Mouse (Mus musculus) small intestine, adult 2 months (tissue): ENCODE data around the gene Adh1.

ENCODE experiments used
- CTCF ChIP-seq: fragments of 200-500 bp; IDR thresholded peaks from 2 replicates; pipeline ENCODE4 v1.5.1; 2012; ENCODE audit warnings: low read depth, mild to moderate bottlenecking, control low read depth, inconsistent platforms, low read length, moderate library complexity, mixed read lengths; ENCODE audit not compliant: insufficient replicate concordance, insufficient read length; ENCODE audit errors: extremely low read depth
- POLR2A ChIP-seq: fragments of 200-500 bp; IDR thresholded peaks from 2 replicates; pipeline ENCODE4 v1.6.1; 2012; ENCODE audit warnings: low read depth, mild to moderate bottlenecking, control low read depth, inconsistent platforms, low read length, moderate library complexity

DNA sequence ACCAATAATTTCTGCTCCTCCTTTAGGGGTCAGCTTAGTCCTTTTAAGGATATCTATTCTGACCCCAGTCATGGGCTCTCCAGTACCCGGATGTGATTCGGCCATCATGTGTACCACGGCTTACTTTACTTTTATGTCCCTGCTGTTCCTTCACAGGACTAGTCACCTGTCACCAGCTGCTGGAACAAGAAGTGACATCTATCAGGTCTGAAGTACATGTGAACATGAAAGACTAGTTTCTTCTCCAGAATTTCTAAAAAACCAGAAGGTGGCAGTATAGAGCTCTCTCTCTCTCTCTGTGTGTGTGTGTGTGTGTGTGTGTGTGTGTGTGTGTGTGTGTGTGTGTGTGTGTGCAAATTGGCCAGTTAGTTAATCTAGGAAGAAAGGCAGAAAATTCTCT lies 20.4 kb upstream of the Adh1 start:
- no peak for TF ChIP-seq CTCF
- no peak for TF ChIP-seq POLR2A
